Mouse (Mus musculus) cerebellum, adult (tissue): ENCODE results near the gene Eme1.

Experiments
- ATAC-seq: cut with Nextera tagmentation; 2 replicates; pipeline ENCODE4 v1.9.2; 2017; ENCODE audit warnings: mild to moderate bottlenecking, moderate library complexity, mixed read lengths; ENCODE audit not compliant: insufficient number of reproducible peaks, low FRiP score, low TSS enrichment

Gene Eme1

DNA sequence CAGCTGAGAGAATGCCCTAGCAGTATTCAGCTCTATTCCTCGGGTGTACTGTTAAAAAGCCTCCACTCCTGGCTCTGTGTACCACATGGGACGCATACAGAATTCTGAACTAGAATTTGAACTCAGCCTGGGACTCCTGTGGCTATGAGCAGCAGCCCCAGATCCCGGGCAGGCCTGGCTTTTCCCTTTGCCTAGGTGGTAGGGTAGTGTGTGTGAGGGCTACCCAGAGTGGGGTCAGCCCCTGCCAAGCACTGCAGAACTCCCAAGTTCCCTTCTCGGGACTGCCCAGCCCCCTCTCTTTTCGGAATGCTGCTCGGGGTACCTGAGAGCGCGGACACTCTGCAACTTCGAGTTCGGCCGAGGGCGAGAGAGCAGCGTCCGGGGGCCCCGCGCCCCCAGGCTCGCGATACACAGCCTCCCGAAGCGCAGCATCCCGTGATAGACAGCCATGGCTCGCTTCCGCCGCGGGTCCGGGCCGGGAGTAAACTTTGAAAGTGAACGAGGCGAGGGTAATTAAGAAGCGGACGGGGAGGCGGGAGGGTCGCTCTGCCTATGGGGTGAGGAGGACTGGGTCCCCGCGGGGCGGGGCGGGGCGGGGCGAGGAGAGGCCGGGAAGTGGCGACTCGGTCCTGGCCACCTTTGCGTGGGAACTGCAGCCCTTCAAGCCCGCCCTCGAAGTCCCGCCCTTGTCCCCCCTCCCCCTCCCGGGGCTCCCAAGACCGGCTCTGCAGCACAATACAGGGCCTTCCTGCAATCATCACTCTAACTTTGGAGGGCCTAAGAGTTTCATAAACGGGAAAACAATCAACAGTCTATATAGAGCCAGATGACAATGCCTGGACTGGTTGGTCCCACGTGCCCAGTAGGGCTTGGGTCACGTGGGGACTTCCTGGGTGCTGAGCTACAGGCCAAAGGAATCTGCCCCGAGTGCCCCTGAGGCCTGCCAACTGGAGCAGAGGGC, 52.2 kb downstream of the Eme1 start, which contains the start of gene Acsf2:
Gene Acsf2, minus strand, starts transcription at position 551 of the 961 bp plus-strand sequence.
- no peak; the same call in 1 of the 2 replicates for ATAC-seq

DNA sequence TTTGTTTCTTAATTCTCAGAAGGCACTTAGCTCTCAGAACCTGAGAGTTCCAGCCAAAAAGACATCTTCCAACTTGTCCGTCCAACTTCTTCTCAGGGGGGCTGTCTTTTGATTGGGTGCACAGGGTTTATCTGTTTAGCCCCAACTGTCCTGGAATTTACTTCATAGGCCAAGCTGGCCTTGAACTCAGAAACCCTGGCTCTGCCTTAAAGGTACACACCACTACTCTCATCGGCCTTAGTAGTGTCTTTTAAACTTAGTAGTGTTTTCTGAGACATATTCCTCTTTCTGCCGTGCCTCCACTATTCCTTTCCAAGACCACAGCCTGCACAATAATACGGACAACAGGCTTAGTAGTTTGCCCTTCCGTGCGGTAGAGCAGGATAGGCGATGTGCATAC, 53.3 kb downstream of the Eme1 start:
- ATAC-seq: no peak

DNA sequence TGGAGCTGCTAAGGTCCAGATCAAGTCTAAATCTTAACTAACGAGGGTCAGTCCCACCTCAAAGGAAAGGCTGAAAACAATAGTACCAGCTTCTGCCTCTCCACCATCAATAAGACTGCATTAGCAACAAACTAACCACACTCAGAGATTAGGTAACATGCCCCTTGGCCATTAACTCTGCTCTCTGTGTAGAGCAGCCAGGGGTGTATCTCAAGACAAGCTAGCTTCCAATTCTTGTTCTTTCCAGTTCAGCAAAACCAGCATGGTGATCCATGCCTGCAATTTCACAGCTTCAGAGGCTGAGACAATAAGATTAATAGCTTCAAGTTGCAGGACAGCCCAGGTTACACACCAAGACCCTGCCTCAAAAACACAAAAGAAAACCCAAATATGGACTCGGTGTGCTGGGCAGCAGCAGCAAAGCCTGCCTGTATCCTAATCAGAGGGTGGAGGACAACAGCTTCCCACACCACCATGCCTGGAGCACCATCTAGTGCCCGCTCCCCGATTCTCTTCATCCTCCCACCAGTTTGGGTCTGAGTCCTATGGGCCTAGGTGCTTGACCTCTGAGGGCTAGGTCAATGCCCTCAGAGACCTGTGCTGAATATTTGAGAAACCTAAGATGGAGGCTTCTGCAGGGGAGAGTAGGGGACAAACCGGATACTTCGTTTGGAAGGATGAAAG, 55.2 kb downstream of the Eme1 start:
- ATAC-seq: no peak

DNA sequence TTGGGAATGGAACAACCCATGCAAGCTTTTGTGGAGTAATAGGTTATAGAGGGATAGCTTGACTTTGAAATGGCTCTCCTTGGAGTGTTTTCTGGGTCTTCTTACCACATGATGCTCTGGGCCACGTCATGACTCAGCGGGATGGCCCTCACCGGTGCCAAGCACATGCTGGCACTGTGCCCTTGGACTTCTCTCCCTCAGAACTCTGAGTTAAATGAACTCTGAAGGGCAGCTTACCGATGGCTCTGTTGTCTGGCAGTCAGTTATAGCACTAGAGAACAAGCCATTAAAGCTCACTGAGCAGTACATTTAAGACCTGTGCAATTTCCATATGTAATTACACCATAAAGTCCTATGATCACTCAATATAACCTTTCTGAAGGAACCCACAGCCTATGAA, 56.4 kb downstream of the Eme1 start:
- ATAC-seq: no peak

DNA sequence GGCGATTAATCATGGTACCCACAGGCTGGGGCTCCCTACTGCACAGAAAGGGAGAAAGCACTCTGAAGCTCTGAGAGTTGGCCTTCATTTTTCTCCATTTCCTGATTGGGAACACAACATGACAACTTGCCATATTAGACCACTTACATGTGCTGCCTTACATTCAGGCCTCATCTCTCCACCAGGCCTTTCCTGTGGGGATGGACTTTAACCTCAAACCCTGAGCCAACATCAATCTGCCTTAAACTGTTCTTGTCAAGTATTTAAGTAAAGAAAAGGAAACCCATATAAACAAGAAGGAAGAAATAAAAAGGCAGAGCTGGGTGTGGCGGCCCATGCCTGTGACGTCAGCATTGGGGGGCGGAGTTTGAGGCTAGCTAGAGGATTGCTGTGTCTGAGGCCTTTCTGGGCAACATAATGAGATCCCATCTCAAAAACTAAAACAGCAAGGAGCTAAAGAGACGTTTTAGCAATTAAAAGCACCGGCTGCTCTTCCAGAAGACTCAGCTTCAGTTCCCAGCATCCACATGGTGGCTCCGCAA, 57.4 kb downstream of the Eme1 start:
- no peak for ATAC-seq
